27 mouse cellular contexts compared by ENCODE assay signal in the genomic region with DNA sequence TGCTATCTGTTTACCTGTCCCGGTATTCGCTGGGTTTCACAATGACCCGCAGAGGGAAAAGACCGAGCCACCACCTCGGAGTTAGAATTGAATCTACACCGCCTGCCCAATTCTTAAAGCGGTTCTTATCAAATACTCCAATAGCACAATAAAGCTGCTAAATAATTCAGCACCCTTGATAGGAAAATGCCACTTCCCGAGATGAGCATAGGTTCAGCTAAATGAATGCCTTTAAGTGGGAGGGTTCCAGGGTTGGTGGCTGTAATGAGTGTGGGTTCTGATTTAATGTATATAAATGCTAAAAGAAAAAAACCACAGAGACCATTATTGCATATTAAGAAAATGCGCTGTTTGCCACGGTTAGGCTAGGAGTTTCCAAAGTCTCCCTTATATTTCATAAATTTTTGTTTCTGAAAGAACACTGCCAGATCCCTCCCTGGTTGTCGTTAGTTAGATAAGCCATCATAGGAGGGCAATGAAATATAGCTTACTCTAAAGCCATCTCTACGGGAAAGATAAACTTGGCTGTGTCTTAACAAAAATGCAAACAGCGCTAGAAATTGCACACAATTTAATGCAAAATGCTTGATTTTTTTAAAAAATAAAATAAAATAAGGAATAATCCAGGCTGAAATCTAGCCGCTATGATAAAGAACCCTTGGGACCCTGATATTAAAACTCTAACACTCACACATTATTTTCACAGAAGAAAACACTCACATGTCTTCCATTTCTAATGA. TPM values are rescaled to one million over a fixed set of nuclear protein-coding genes. Genes with fewer than 3 reads are reported as not detected.
DNase-seq lines count a peak whose midpoint lies in the region; ATAC-seq lines count a peak whose summit lies in the region.
"Had no signal": no experiment of that assay in that cellular context is flagged by ENCODE, and none has a peak within 500 bp of the region (broad histone marks: within the 10 kb centered on the region; RNA-seq: fewer than 3 reads in every experiment).

No protein-coding gene starts in this region.

- H3K4me3 ChIP-seq in hindbrain, embryonic 14.5 days (replicated peaks; ENCODE audit: low read length), result peak overlapping the region; percentile 31
- 0 out of 2 replicates have a peak overlapping the region, but pooled peaks have one; percentile 13 for H3K4me3 ChIP-seq in neural tube, embryonic 12.5 days
- H3K4me3 ChIP-seq: embryonic facial prominence, embryonic 12.5 days; erythroblast, embryonic 14.5 days; gastrocnemius, adult 2 months; heart, embryonic 13.5 days; left cerebral cortex, adult 2 months; limb, embryonic 10.5 days; megakaryocyte, embryonic 14.5 days; myocyte had no signal

- 8% methylated on average over 14 of the region's 14 CpGs for WGBS in hindbrain, embryonic 14.5 days
- 2% methylated on average over 14 of the region's 14 CpGs for WGBS in neural tube, embryonic 12.5 days

- peak overlapping the region; percentile 79 for H3K9ac ChIP-seq in hindbrain, embryonic 14.5 days
- H3K9ac ChIP-seq in neural tube, embryonic 12.5 days, result peak overlapping the region; percentile 41; the same call in 1 of the 2 replicates
- H3K9ac ChIP-seq: embryonic facial prominence, embryonic 12.5 days; heart, embryonic 13.5 days had no signal

- peaks cover 18% of the 10 kb centered on the region for H3K4me1 ChIP-seq in hindbrain, embryonic 14.5 days (replicated peaks; ENCODE audit: control insufficient read depth, insufficient read depth, low read length)
- peaks cover 14% of the 10 kb centered on the region for H3K4me1 ChIP-seq in neural tube, embryonic 12.5 days

- H3K27me3 ChIP-seq in hindbrain, embryonic 14.5 days (ENCODE audit: control insufficient read depth, insufficient read depth, low read length), result peaks cover 70% of the 10 kb centered on the region
- peaks cover 66% of the 10 kb centered on the region for H3K27me3 ChIP-seq in neural tube, embryonic 12.5 days (replicated peaks)

- peak; percentile 16 for DNase-seq in heart, adult 11 months
- no peak for DNase-seq in heart, postnatal 10 days
- DNase-seq in hindbrain, embryonic 14.5 days (ENCODE audit: low spot score), result no peak
- DNase-seq in induced T-regulatory cell, adult 2 months (ENCODE audit: low read depth), result peak; percentile 10
- no peak for DNase-seq in kidney, adult 8-10 months
- no peak for DNase-seq in heart, adult 8-10 months (ENCODE audit: low spot score)
- DNase-seq: adrenal gland, postnatal 36 days; cerebellum, adult 2 months; cerebellum, postnatal 36 days; gastrocnemius, adult 2 months; heart, postnatal 36 days; kidney, postnatal 10 days; lung, adult 18-20 months; lung, postnatal 14 days; thymus, postnatal 36 days had no signal

- peak overlapping the region; percentile 70 for H3K4me2 ChIP-seq in hindbrain, embryonic 14.5 days (replicated peaks)
- H3K4me2 ChIP-seq in neural tube, embryonic 12.5 days (replicated peaks), result peak overlapping the region; percentile 43
- H3K4me2 ChIP-seq: embryonic facial prominence, embryonic 12.5 days; heart, embryonic 13.5 days had no signal

- intact Hi-C loops in heart, postnatal 10 days (cut with DNase I), result no loop called here

- ATAC-seq in hindbrain, embryonic 14.5 days (ENCODE audit: low FRiP score), result no peak
- no peak for ATAC-seq in neural tube, embryonic 12.5 days (ENCODE audit: low FRiP score, low read depth)
- ATAC-seq: intestine, embryonic 16.5 days had no signal

- peak overlapping the region; percentile 93 for H3K27ac ChIP-seq in hindbrain, embryonic 14.5 days
- 0 out of 2 replicates have a peak overlapping the region, but pooled peaks have one; percentile 16 for H3K27ac ChIP-seq in neural tube, embryonic 12.5 days
- H3K27ac ChIP-seq: embryonic facial prominence, embryonic 12.5 days; gastrocnemius, adult 2 months; heart, embryonic 13.5 days; left cerebral cortex, adult 2 months; limb, embryonic 10.5 days had no signal

- H3K36me3 ChIP-seq in hindbrain, embryonic 14.5 days (replicated peaks; ENCODE audit: control insufficient read depth, insufficient read depth), result peaks cover 20% of the 10 kb centered on the region
- H3K36me3 ChIP-seq in neural tube, embryonic 12.5 days, result no peaks in the 10 kb centered on the region
- H3K36me3 ChIP-seq: embryonic facial prominence, embryonic 12.5 days; heart, embryonic 13.5 days had no signal

- H3K9me3 ChIP-seq in hindbrain, embryonic 14.5 days (ENCODE audit: control insufficient read depth, low read length), result no peaks in the 10 kb centered on the region
- no peaks in the 10 kb centered on the region for H3K9me3 ChIP-seq in neural tube, embryonic 12.5 days
- H3K9me3 ChIP-seq: embryonic facial prominence, embryonic 12.5 days; heart, embryonic 13.5 days; limb, embryonic 10.5 days; megakaryocyte, embryonic 14.5 days had no signal

RNA-seq across cellular contexts. Expression of a gene that starts 3.3 kb away (rescaled TPM):
- 10 to 100 TPM; 14.9 to 15.0 TPM for total RNA-seq in heart, postnatal 10 days (2021)
- 44.5 and 45.3 TPM in 2 replicates for polyA plus RNA-seq in hindbrain, embryonic 14.5 days (2014; fragmentation: Nextera tagmentation; extraction: Ambion mirVana)
- 53.3 and 56.7 TPM in 2 replicates for polyA plus RNA-seq in neural tube, embryonic 12.5 days (2016; fragmentation: Nextera tagmentation; extraction: Ambion mirVana)
- 10 to 100 TPM; 12.9 to 14.3 (median 13.1) TPM for total RNA-seq in heart, adult 8-10 months (2022)

RNA-seq across cellular contexts. Expression of a gene that starts 8.7 kb away (rescaled TPM):
- not detected for total RNA-seq in heart, postnatal 10 days (2021)
- polyA plus RNA-seq in hindbrain, embryonic 14.5 days (2014; fragmentation: Nextera tagmentation; extraction: Ambion mirVana), result 43.2 and 46.4 TPM in 2 replicates
- polyA plus RNA-seq in neural tube, embryonic 12.5 days (2016; fragmentation: Nextera tagmentation; extraction: Ambion mirVana), result 68.4 and 70.3 TPM in 2 replicates
- total RNA-seq in heart, adult 8-10 months (2022), result not detected
- total RNA-seq: adrenal gland, postnatal 36 days; gastrocnemius, adult 2 months; granulocyte monocyte progenitor cell, adult 5-6 weeks; heart, postnatal 36 days; liver, adult 2 months had no signal
- polyA plus RNA-seq: C2C12; erythroblast, embryonic 14.5 days; heart, embryonic 13.5 days; liver, adult 2 months; myocyte had no signal

Comparison
In these comparisons a context has a peak if more than half of its experiments do, and no peak if none do; other contexts are left out.
1. DNase-seq: peak in heart, adult 11 months (single experiment) and induced T-regulatory cell, adult 2 months (single experiment); none in heart, postnatal 10 days (0 of 2), hindbrain, embryonic 14.5 days (single experiment), kidney, adult 8-10 months (0 of 2) and heart, adult 8-10 months (single experiment).